Mouse (Mus musculus) olfactory bulb, adult 2 months (tissue): ENCODE data around the gene Cblb.

Source experiments
- CTCF ChIP-seq: fragments of 200-500 bp; IDR thresholded peaks from 2 replicates; pipeline ENCODE4 v1.5.1; 2012; ENCODE audit warnings: low read depth, mild to moderate bottlenecking, low read length, moderate library complexity; ENCODE audit not compliant: insufficient read depth
- POLR2A ChIP-seq: fragments of 200-500 bp; IDR thresholded peaks from 2 replicates; pipeline ENCODE4 v1.6.1; 2012; ENCODE audit warnings: mild to moderate bottlenecking, low read depth, low read length, moderate library complexity; ENCODE audit not compliant: insufficient read depth

DNA sequence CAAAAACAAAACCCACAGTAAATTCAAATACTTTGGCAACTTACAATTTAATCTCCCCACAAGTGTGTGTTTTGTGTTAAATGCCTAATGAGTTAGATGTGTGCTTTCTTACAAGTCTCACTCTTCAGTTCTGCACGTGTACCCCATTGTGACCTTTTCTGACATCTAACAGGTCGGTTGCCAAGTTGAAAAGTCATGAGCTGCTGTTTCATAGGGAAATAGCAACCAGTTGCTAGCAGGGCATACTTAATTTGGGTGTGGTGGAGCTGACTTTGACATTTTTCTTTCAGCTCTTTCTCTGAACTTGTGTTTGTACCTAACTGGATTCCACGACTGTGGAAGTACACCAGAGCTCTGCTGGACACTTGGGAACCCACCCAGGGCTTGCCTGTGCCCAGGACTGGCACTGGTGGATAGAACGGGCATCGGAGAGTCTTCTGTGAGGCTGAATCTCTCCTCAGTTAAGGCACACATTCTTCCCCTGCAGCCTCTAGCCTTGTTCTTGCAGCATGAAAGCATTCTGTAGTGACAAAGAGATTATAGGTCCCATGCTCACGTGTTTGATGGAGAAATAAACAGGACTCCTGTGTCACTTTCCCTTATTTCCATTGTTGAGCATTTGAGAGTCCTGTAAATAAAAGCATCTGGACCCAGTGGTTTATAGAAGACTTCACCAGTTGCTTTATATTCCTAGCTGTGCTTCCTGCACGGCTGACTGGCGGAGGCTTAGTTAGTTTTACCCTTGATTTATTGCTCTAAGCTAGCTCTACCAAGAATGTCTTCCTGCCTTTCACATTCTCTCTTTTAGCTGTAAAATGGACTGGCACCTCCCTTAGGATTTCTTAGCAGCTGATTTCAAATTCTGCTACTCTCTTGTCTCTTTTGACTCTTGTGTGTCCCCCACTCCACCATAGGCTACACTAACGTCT lies 62.6 kb downstream of the Cblb start:
- TF ChIP-seq CTCF (no peak), POLR2A (no peak)
